Mouse (Mus musculus) neutrophil, adult 5-6 weeks (primary cell): ENCODE results near the gene Cenpt. TPM values are rescaled to one million over a fixed set of nuclear protein-coding genes. Genes with fewer than 3 reads are reported as not detected.

Experiments used
- ATAC-seq: fragments of 151-379, 151-347 bp; 2 replicates; pipeline ENCODE4 v1.8.0; 2017; ENCODE audit warnings: mild to moderate bottlenecking, moderate TSS enrichment; ENCODE audit not compliant: insufficient number of reproducible peaks, poor library complexity, low FRiP score, severe bottlenecking; ENCODE audit errors: extremely low read depth
- total RNA-seq: library from RNA; stranded (forward); fragments of 200-1000 nt; gene quantifications from 2 replicates; pipeline ENCODE4 v1.2.3, GENCODE M21; 2017

Cenpt gene
- total RNA-seq: 6.4 and 10.4 TPM in 2 replicates

- ATAC-seq: no peak
These were observed at the start of gene Cenpt for GRCm38 (mm10) chr8:105853178-105853577. Cenpt (minus strand) TSS chr8:105853278.

GRCm38 (mm10) chr8:105900941-105901616 lies 48.0 kb upstream of the Cenpt start:
- no peak for ATAC-seq

DNA sequence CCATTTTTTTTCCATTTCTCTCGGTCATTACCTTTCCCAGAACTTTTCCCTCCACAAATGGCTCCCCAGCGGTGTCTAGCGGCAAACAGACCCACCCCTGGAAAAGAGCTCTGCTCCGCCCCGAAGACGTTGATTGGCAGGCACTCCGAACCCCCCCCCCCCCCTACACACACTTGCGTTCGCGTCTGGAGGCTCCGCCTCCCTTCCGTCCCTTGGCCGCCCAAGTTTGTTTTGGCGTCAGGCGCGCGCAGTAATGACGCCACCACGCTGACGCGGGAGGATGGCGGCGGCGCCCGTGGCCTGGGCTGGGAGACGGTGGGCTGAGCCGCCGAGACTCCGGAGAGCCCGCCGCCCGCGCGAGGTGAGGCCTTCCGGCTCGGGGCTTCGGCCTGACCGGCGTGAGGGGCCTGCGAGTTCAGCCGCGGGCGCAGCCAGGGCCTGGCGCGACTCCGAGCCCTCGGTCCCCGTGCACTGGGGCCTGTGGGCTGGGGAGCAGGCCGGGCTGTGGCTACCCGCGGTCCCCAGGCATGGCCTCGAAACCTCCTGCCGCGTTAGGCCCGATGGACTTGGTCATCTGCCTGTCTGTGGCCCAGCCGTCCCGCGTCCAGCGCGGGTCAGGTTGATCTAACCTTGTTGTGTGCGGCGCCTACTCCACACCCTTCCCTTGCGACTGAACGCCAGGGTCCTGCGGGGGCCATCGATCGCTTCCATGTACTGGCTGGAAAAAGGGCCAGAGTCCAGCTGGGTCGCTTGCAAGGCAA lies 47.3 kb upstream of the Cenpt start, which contains the start of gene Pskh1:
Gene Pskh1, plus strand, starts transcription at position 262 of the 761 bp plus-strand sequence.
- peak; percentile 97 for ATAC-seq

- no peak for ATAC-seq
These were observed 44.9 kb upstream of the Cenpt start for GRCm38 (mm10) chr8:105897801-105898480.

DNA sequence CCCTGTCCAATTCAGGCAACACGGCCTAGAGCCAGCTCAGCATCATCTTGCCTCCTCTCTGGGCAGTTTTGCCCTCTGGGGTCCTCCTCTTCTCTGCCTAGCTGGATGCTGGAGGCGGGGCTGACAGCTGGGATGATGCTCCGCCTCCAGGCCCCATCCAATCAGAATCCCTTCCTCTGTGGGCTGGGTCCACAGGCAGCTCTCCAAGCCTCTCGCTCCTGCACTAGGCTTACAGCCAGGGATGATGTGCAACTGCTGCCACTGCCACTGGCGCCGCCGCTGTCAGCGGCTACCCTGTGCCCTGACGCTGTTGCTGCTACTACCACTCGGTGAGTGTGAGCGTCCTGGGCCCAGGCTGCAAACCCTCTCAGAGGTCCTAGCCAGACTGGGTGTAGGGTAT lies 40.3 kb upstream of the Cenpt start, which contains the start of gene Nrn1l:
Gene Nrn1l, plus strand, starts transcription at position 229 of the 400 bp plus-strand sequence.
- ATAC-seq: no peak

DNA sequence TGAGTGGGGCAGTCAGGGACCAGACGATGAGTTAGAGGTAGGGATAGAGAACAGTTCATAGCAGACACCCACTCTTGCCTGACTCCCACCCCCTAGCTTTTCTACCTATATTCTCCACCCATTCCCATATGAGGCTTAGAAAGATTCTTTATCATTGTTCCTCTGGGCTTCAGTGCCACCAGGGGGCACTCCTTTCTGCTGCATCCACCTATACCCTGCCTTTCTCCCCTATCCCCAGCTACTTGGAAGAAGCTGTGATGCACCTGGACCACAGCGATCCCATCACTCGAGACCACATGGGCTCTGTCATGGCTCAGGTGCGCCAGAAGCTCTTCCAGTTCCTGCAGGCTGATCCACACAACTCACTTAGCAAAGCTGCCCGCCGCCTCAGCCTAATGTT lies 39.4 kb upstream of the Cenpt start:
- no peak for ATAC-seq

DNA sequence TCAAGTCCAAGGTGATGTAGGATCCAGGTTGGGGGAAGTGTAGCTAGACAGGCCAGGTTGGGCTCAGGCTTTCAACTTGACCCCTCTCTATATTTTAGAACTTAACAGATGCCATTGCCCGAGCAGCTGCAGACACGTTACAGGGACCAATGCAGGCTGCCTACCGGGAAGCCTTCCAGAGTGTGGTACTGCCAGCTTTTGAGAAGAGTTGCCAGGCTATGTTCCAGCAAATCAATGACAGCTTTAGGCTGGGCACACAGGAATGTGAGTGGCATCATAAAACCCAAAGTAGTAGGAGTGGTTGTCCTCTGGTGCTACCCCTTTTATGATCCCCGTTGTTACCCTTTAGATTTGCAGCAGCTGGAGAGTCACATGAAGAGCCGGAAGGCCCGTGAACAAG lies 37.8 kb upstream of the Cenpt start:
- no peak for ATAC-seq

- no peak for ATAC-seq
These were observed 36.8 kb upstream of the Cenpt start for GRCm38 (mm10) chr8:105889756-105890465.

GRCm38 (mm10) chr8:105880754-105881520 lies 27.9 kb upstream of the Cenpt start, which contains the start of gene Edc4:
Edc4 (plus strand) TSS chr8:105880881.
- ATAC-seq: peak; percentile 93

GRCm38 (mm10) chr8:105874301-105874700 lies 21.2 kb upstream of the Cenpt start:
- no peak for ATAC-seq

GRCm38 (mm10) chr8:105866364-105867029 lies 13.4 kb upstream of the Cenpt start:
- ATAC-seq: no peak

GRCm38 (mm10) chr8:105861951-105862350 lies 8.9 kb upstream of the Cenpt start:
- ATAC-seq: no peak

DNA sequence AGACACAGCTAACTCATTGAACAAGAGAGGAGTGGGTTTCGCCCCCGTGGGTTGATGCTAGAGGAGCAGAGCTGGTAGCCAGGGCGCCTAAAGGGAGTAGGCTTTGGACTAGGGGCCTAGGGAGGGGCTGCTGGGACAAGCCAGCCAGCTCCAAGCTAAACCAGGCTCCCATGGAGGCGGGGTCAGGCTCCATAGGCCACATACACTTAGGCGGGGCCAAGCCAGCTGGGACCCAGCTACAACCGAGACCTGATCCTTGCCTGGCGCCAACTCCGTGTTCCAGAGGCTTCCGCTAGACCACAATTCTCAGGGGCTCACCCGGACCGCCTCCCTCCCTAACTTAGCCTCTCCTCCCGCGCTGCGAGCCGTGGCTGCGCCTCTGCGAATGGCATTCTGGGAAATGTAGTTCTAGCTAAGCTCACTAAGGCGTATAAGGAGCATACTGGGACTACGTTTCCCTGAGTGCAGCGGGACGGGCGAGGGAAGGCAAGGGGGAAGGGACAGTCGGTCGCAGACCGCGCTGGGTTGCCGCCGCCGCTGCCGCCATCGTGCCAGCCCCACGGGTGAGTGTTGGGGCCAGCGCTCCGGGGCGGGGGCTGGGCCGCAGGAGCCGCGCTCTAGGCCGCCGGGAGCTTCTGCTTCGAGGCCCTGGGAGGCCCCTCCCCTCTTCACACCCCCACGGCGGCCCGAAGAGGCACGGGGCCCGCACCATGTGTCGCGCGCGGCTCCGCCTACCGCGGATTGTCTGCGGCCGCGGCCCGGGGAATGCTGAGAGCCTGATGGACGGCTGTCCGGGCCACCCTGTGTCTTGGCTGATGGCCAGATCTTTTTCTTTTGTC lies 7.3 kb upstream of the Cenpt start, which contains the start of gene Nutf2:
Gene Nutf2, plus strand, starts transcription at position 438 of the 839 bp plus-strand sequence.
- peak; percentile 96 for ATAC-seq

GRCm38 (mm10) chr8:105859314-105859713 lies 6.2 kb upstream of the Cenpt start:
- ATAC-seq: no peak

GRCm38 (mm10) chr8:105858495-105858894 lies 5.4 kb upstream of the Cenpt start:
- ATAC-seq: peak; percentile 24; the same call in 1 of the 2 replicates

DNA sequence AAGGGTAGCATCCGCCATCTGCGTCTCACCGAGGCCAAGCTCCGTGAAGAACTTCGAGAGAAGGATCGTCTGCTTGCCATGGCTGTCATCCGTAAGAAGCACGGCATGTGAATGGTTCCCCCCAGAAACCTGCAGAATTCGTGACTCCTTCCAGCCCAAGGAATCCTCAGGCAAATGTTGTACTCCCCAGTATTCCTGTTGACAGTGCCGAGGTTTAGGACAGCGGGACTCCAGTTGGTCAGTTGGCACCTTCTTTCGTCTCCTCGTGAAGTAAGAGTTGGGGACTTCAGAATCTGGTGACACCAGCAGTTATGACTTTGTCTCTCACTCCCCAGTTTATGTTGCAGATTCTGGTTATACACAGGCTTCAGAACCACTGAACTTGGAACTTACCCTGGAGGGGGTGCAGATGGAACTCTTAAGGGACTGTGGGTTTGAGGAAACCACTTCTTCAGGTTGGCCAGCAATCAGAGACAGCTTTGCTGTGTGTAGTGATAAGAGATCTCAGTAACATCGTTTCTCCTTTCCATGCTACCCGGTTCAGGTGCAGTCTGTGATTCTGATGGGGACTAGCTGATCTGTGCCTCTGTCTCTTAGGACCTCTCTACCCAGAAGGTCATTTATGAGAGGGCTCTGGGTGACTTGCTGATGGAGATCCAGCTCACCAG lies 3.2 kb upstream of the Cenpt start:
- no peak for ATAC-seq
